Mouse (Mus musculus): ENCODE results near the gene Tcea2.

Gene Tcea2

GRCm38 (mm10) chr2:181674934-181675333 is 5.2 kb upstream of the Tcea2 start:
- in situ Hi-C loops (cut with MboI, MseI) = no loop called here

- in situ Hi-C loops (cut with MboI, MseI) = no loop called here
Observed at GRCm38 (mm10) chr2:181675454-181675853, 4.7 kb upstream of the Tcea2 start.

GRCm38 (mm10) chr2:181676424-181676823 is 3.7 kb upstream of the Tcea2 start:
- in situ Hi-C loops (cut with MboI, MseI) = no loop called here

- in situ Hi-C loops (cut with MboI, MseI) = no loop called here
Observed at GRCm38 (mm10) chr2:181677096-181677754, 2.9 kb upstream of the Tcea2 start.

GRCm38 (mm10) chr2:181677755-181678098 is 2.4 kb upstream of the Tcea2 start:
- in situ Hi-C loops (cut with MboI, MseI) = no loop called here

GRCm38 (mm10) chr2:181678780-181679179 is 1.3 kb upstream of the Tcea2 start:
- in situ Hi-C loops (cut with MboI, MseI) = no loop called here

- in situ Hi-C loops (cut with MboI, MseI) = loop anchor here in 1 of 2 experiments (10.0 kb wide), 1 partner anchor 184 kb away; the partner anchor contains the start of gene Polr3k
Observed at GRCm38 (mm10) chr2:181680716-181681117, 607 bp downstream of the Tcea2 start.

GRCm38 (mm10) chr2:181681978-181682377 is 1.9 kb downstream of the Tcea2 start:
- in situ Hi-C loops (cut with MboI, MseI) = loop anchor here in 1 of 2 experiments (10.0 kb wide), 1 partner anchor 183 kb away; the partner anchor contains the start of gene Polr3k

- in situ Hi-C loops (cut with MboI, MseI) = loop anchor here in 1 of 2 experiments (10.0 kb wide), 1 partner anchor 181 kb away; the partner anchor contains the start of gene Polr3k
Observed at GRCm38 (mm10) chr2:181683381-181683780, 3.3 kb downstream of the Tcea2 start.

- in situ Hi-C loops (cut with MboI, MseI) = loop anchor here in 1 of 2 experiments (10.0 kb wide), 1 partner anchor 180 kb away; the partner anchor contains the start of gene Polr3k
Observed at GRCm38 (mm10) chr2:181684713-181685112, 4.6 kb downstream of the Tcea2 start.

GRCm38 (mm10) chr2:181685686-181686085 is 5.6 kb downstream of the Tcea2 start:
- in situ Hi-C loops (cut with MboI, MseI) = loop anchor here in 1 of 2 experiments (10.0 kb wide), 1 partner anchor 179 kb away; the partner anchor contains the start of gene Polr3k

GRCm38 (mm10) chr2:181687586-181687985 is 7.5 kb downstream of the Tcea2 start:
- in situ Hi-C loops (cut with MboI, MseI) = loop anchor here in 1 of 2 experiments (10.0 kb wide), 1 partner anchor 177 kb away; the partner anchor contains the start of gene Polr3k

- in situ Hi-C loops (cut with MboI, MseI) = loop anchor here in 1 of 2 experiments (10.0 kb wide), 1 partner anchor 175 kb away; the partner anchor contains the start of gene Polr3k
Observed at GRCm38 (mm10) chr2:181689466-181690160, 9.5 kb downstream of the Tcea2 start.

GRCm38 (mm10) chr2:181691083-181691482 is 11.0 kb downstream of the Tcea2 start:
- in situ Hi-C loops (cut with MboI, MseI) = no loop called here

GRCm38 (mm10) chr2:181691571-181691970 is 11.5 kb downstream of the Tcea2 start:
- in situ Hi-C loops (cut with MboI, MseI) = no loop called here

GRCm38 (mm10) chr2:181692304-181692703 is 12.2 kb downstream of the Tcea2 start:
- in situ Hi-C loops (cut with MboI, MseI) = no loop called here

GRCm38 (mm10) chr2:181693339-181694280 is 13.5 kb downstream of the Tcea2 start, which contains the start of gene Rgs19:
TSS of gene Rgs19 (minus strand) at chr2:181693977.
- in situ Hi-C loops (cut with MboI, MseI) = no loop called here

GRCm38 (mm10) chr2:181694581-181694980 is 14.5 kb downstream of the Tcea2 start:
- in situ Hi-C loops (cut with MboI, MseI) = no loop called here

GRCm38 (mm10) chr2:181695776-181696175 is 15.7 kb downstream of the Tcea2 start:
- in situ Hi-C loops (cut with MboI, MseI) = no loop called here

GRCm38 (mm10) chr2:181696801-181697420 is 16.8 kb downstream of the Tcea2 start:
- in situ Hi-C loops (cut with MboI, MseI) = no loop called here

- in situ Hi-C loops (cut with MboI, MseI) = no loop called here
Observed at GRCm38 (mm10) chr2:181698241-181698640, 18.1 kb downstream of the Tcea2 start, which contains the start of gene Lkaaear1. TSS of gene Lkaaear1 (minus strand) at chr2:181698442.

Data from T-helper 17 cell (primary cell).